Mouse (Mus musculus) MN1 (cell line): ENCODE results near the gene Synpo2.
A peak's percentile ranks its signal among the peaks of the same experiment; 100 is the strongest.

Experiments used
- DNase-seq: peaks from one replicate; pipeline ENCODE4 v3.0.0-alpha.2; 2016; ENCODE audit warnings: low spot score

Synpo2 gene

DNA sequence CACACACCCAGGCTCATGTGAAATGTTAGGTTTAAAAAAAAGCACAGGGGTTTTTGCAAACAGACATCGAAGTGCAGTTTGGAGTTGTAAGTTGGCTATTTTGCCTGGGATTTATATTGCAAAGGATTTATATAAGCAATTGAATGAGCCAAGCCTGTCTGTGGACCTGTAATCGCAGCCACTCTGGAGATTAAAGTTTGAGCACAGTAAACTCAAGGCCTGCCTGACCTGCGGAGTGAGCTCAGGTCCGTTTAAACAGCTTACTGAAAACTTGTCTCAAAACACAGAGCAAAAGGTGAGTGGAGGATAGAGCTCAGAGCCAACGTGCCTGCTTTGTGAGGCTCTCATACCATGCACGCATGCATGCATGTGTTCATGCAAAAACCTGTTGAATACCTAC, 30.9 kb downstream of the Synpo2 start:
- DNase-seq = no peak

DNA sequence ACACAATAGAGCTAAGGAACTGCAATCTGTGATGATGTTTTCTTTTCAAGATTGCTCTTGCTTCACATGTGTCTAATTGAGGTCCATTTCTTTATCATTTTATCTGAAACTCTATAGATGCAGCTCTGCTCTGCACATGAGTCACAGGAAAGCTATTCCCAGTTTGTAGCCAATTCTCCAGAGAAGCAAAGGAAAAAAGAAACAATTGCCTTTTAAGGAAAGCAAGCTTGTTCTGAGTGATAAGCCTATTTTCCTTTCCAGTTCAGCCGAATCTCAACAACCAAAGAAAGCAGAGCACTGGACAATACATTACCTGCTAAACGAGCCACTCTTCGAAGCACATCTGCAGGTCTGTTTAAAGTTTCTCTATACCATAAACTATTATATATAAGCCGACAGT, 31.3 kb downstream of the Synpo2 start:
- DNase-seq = peak; percentile 28

DNA sequence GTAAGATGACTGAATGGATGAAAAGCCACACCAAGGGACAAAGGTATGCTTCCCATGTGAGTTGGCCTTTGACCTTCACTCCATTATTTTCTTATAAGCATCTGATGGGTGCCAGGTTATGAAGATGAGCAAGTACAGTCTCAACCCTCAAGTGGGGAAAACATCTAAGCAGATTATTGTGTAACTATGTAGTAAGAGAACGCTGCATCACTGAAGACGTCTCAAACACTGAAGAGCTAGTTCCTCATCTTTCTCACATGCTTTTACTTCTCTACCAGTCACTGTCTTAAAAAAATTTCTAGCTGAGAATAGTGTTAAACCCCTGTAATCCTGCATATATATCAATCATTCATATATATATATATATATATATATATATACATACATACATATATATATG, 34.2 kb downstream of the Synpo2 start:
- DNase-seq = no peak

DNA sequence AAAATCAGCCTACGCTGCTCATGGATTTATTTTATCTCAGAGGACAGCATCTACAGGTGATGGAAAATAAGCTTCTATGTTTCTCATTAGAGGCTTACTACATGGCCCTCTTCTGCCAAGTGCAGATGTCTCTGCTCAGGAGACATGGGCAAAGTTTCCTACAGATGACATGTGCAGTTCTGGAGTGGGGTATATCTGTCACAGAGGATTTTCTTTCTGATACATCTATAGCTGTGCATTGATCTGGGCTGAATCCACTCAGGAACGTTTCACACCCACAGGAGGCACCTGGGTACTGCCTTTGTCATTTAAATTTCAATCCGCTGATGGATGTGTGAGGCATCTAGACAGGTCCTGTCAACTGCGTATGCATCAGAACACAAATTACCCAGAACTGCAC, 42.2 kb downstream of the Synpo2 start:
- DNase-seq = no peak

DNA sequence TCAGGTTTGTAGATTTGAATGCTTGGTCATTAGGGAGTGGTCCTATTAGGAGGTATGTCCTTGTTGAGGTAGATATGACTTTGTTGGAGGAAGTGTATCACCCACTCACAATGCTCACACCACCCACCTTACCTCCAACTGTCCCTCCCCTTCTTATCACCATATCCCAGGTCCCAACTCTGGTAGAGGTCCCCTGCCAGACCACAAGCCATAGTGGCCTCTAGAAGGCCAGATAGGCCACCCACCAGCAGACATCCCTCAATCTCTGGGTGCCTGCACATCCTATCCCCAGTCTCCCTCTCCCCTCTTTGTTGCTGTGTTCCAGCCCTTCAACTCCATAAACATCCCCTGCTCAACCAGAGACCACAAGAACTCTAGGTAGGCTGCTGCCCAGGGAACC, 44.3 kb downstream of the Synpo2 start:
- no peak for DNase-seq

DNA sequence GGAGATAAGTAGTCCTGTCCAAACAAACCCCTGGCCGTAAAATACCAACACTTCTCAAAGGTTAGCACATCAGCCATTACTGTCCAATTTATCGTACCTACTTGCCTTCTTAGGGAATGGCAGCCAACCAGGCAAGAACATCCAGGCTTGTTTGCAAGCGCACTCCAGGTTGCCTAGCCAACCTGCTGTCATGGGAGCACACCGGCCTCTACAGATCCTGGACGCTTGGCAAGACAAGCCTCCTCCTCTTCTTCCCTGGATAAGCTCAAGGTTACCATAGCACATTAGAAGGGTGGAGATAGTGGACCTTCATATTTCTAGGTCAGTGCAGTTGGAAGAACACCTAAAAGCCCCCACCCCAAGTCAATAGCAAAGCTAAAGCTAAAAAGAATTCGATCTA, 45.6 kb downstream of the Synpo2 start:
- DNase-seq = no peak

DNA sequence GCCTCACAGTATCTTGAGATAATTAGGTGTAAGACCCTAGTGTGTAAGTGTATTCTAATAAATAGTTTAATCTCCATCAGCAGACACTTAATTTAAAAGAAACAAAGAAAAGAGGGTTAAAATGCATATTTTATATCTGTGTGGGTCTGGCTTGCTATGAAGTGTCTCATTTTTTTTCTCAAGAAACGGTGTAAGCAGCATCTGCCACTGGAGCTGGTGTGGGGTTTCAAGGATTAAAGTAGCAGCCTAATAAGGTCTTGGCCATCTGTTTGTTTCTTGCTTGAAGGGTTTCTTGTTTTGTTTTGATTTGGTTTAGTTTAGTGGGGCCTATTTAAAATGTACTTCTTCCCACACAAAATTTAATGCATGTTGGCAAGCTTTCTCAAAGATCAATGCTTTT, 46.1 kb downstream of the Synpo2 start:
- no peak for DNase-seq

DNA sequence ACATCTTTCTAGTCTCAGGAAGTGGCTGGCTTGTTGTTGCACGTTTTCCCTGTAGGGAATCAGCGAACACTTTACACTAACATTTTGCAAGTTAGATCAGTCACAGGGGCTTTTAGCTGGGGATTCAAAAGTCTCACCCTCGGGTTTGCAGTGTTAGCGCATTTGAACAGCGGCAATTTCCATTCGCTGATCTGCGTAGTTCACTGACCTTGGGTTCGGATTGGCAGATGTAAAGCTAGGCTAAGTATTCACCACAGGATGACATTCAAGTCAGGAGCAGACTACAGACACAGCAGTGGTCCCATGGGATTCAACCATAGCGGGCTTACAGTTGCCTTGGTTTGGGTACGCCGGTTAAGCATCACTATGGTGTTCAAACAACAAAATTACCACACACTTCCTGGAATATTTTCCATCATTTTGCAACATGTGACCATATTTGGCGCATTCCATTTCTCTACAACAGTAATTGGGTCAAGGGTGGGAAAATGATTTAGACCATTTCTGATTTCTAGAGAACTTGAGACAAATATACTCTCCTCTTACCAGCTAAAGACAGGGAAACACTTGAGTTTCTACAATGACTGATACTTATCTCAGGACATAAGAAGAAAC, 47.2 kb downstream of the Synpo2 start:
- no peak for DNase-seq

DNA sequence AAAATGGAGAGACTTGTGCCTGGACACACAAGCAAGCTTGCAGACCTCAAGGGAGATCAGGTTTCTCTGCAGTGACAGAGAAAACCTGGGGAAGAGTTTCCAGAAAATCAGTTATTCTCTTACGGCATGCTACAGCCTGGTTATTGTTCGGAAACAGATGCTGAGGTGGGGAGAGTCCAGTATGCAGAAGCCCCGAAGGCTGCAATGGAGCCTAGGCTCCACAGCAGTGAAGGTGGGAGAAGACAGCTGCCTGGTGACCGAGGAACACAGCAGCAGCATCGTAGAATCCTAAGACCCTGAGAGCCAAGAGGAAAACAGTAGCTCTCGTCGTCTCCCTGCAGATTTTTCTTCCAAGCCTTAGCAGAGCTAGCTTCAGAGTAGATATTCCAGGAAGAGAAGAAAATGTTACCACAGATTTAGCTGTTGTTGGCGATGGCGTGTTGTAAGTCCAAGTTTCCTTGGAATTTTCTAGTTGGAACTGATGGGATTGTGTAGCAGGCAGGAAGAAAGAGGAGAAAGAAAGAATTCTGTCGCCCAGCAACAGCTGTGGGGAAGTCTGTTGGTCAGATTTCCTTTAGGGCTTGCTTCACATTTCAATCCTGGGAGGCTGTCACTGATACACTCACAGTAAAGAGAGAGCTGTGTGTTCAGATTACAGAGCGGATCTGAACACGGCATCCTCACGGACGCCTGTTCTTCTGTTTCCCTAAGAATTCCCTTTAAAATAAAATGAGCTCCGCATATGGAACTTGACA, 48.4 kb downstream of the Synpo2 start:
- DNase-seq = no peak

DNA sequence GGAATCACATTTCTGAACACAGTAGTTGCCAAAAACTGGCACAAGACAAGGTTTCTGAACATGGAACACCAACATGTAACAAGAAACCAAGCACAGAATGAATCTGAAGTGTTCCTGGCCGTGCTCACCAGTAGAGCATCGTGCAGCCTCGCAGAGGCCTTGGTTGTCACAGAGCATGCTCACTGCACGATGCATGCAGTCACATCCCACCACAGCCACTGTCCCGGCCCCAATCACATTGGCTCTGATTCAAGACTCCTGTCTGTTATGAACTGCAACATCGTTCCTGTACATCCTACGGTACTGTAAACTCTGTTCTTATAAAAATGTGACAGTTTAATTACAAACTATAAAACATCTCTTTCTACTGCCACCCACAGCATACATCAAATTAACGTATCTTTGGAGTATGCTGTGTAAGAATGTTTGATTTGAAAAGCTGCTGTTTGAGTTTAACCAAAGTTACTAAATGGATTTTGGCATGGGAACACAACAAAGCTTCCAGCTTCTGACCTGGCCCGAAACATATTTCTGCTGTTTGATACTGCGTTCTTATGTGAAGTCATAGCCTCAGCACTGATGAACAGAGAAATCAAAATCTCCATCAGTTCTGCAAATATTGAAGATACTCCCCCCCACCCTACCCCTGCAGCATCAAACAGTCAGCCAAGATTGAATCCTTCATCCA, 50.6 kb downstream of the Synpo2 start:
- no peak for DNase-seq

DNA sequence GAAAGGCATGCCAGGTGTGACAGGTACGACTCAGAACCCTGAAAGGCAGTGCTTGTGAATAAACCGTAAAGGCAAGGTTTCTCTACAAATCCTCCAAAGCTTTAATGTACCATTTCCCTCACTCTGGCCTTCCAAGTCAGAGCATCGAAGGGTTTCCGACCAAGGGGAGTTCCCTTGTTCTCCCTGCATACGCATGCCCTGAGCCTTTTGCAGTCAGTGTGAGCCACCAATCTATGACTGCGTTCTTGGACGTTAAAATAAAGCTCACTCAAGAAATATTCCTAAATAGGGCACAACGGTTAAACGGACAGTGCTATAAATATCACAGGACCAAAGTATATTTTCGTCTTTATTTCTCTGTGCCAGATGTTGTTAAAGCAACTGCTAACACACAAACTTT, 51.7 kb downstream of the Synpo2 start:
- DNase-seq = no peak

DNA sequence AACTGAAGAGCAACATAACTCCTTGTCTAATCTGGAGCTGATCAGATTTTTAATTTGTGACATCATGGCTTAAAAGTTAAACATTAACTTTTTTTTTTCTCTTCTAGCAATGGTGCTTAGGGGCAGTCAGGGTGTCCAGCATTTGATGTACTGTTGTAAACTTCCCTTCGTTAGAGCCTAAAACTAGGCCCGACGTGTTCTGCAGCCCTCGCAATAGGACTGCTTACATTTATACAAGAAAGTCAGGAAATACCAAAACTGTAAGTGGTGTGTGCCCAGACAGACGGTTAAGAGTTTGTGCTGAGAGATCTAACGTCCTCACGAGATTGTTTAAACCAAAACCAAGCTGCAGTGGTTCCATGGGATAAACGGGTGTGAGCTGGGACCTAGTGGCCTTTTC, 56.4 kb downstream of the Synpo2 start:
- DNase-seq = no peak

DNA sequence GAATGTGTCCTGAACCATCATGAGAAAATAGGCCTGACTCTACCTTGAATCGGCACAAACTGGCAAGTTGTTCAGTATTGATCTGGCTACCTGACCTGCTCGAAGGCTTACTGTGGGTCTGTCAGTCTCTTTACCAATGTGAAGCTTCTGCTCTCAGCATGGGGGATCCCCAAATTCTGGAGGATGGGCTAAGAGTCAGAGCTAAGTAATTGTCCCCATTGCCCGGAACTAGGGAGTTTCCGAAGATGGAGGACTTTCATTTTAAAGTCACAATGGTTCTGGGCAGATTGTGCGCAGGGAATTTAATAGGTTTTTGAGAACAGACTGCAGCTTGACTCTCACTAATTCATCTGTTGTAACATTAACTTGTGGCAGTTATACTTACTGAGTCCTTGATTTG, 56.9 kb downstream of the Synpo2 start:
- no peak for DNase-seq

DNA sequence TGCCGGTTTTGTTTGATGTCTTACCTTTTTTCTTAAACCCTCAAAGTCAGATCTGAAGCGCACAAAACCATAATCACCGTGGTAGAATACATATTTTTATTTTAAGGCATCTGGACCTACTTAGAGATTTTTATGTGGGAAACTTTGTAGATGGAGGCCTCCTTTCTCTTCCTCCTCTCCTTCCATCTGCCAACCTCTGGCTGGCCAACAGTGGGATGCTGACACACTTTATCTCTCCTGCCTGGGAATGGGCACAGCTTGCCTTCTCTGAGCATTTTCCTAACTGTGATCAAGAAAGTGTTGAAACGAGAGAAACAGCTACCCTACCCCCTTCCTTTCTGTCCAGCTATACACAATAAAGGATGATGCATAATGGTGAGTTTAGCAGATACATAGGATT, 57.5 kb downstream of the Synpo2 start:
- no peak for DNase-seq

DNA sequence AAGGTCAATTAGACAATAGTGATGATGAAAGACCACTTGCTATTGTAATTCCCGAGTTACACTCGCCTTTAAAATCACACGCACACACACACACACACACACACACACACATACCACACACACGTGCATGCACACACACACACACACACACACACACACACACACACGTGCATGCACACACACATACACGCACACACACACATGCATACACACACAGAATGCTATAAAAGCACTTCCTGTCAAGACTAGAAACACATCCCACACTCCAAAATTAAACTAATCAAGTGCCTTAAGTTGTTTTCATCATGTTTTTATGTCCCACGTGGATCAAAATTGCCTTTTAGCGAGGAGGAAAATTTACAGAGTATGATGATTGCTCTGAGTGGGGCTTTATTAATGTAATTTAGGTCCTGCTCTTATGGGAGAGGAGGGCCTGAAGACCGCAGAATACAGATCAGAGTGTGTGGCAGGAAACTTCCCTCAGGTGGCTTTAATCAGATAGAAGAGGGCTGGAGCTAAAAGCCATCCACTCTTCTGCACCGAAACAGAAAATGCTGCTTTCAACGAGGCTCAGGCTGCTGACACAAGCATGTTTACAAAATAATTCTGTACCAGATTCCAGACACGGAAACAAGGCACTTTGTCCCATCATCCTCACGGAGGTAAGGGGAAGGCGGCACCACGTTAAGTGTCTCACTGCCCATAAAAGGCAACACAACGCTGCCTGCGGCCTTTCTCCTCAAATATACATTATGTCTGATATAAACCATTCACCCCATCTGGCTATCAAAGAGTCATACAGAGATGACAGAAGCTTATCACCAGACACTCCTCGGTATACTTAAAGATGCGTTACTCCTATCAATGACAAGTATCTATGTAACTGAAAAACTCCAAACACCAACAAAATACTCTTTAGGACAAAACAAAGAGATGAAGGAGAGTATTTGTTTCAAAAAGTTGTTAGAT, 59.3 kb downstream of the Synpo2 start:
- DNase-seq = peak; percentile 15

DNA sequence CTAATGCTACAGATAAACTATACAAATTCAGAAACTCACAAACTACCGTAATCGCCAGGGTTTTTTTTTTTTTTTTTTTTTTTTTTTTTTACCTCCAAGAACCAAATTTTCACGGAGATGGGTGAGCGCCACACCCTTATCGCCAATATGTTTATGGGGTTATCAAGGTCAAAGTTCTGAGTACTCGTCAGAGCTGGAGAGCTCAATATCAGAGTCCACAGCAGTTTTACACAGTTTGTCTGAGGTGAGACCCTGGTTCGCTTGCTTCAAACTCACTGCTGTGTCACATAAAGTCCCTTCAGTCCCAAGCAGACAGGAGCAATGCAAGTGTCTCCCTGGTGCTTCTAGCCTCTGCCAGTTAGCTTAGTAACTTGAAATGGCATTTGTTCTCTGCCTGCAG, 60.8 kb downstream of the Synpo2 start:
- no peak for DNase-seq

DNA sequence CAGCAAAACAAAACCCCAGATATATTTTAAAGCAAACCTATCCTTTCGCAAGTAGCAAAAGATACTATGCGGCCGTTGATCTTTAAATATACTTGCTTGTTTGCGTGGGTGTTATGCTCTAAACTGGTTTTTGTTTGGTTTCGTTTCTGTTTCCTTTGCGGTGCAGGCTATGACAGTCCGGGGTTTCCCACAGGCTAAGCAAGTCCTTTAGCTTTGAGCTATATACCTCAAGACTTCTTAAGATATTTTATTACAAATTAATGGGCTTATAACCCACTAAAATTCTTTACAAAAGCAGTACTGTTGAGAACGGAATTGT, 61.6 kb downstream of the Synpo2 start:
- DNase-seq = no peak

DNA sequence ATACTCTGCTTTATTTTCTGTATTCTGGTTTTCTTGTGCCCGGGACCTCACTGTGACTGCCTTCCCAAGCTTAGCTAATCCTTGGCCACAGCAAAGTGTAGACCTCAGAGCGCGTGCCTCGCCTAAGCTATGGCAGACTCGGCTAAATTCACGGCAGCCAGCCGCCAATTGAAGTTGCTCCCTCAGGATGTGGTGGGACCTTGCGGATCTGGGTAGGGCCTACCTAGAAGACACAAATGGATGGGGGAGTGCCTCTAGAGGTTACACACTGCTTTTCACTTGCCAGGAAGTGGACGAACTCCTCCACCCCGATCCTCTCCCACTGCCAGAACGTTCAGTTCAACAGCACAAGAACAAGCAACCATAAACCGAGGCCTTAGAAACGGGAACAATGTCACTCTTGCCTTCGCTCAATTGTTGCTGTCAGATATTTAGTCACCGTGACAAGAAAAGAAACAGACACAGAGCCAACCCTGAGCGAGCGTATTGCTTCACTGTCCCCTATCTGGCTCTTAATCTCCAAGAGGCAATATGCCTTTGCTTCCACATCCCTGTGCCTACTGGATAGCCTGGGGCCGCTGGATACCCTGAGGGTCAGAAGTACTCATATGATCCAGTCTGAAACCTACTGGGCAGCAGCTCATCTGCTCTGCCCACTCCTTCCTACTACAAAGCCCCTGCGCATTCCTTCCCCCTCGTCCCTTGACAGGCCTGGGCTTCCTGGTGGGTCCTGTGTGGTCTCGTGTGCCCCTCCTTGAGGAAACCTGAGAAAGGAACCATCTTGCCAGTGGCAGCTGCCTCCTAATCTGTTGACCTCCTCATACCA, 62.2 kb downstream of the Synpo2 start:
- peak; percentile 44 for DNase-seq

DNA sequence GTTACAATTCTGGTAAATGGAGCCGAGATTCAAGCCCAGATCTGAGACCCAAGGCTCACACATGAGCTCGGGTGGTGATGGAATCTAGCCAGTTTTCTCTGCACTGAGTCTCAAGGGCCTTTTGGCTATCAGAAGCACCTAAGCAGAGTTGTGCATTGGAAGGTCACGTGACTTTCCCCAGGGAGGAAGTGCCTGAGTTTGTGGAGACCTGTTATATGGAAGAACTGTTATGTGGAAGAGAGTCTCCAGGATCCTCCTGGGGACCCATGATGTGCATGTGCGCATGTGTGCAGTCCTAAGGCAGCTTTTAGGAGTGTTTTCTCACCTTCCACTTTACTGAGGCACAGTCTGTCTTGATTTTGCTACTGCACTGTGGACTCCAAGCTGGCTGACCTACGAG, 63.8 kb downstream of the Synpo2 start:
- DNase-seq = no peak

DNA sequence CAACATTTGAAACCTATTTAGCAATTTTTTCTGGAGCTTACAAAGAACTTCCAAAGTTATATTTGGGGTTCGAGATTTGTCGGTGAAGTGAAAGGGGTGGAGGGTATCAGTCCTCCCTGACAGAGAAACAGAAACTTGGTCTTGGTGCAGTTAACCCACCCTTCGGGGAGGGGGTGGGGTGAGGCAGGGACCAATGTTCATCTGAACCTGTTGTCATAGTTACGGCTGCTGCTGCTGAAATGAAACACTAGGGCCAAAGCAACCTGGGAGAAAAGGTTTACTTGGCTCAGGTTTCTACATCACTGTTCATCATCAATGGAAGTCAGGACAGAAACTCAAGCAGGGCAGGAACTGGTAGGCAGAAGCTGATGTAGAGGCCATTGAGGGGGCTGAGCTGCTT, 66.6 kb downstream of the Synpo2 start:
- no peak for DNase-seq

DNA sequence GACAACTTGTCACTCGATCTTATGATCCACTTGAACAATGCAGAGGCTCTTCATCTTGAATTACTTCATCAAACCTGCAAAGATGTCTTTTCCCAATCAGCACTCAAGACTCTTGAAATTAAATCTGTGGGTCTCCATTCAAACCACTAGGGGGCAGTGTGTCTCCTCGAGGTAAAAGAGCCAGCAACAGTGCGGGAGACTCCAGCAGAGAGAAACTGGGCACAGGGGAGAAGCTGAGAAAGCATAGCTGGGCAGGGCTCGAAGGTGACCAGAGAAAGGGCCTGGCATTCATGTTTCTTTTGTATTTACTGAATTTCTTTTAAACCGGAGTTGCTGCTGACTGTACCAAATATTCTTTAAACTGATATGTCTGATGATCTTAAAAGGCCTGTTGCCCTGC, 67.1 kb downstream of the Synpo2 start:
- peak; percentile 61 for DNase-seq

DNA sequence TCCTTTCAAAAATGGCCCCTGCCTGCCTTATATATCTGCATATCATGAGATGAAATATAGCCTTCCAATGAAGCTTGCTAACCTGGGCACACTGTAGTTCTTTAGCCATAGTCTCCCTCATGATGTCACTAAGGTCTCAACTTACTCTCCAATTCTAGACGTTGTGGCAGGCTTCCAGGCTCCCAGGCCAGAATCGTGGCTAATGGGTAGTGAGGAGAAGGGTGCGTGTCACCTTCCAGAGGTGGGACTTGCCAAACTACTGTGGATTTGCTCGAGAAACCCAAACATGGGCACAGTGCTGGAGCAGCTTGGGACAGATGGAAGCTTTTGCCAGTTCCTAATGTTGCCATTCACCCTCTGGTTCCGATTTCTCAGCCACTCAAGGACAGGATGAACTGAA, 69.5 kb downstream of the Synpo2 start:
- no peak for DNase-seq
